Mouse (Mus musculus): ENCODE measurements around the gene Unc119. TPM values are rescaled to one million over a fixed set of nuclear protein-coding genes. Genes with fewer than 3 reads are reported as not detected.

Unc119 gene
- polyA plus RNA-seq (2014; fragmentation: Illumina TruSeq; extraction: RNeasy Lipid Tissue Mini Kit (QIAGEN cat#74804); ENCODE audit: low read depth, low replicate concordance): 0.58 TPM

GRCm38 (mm10) chr11:78343381-78344327, at the start of gene Unc119:
Gene Unc119, plus strand, starts transcription at chr11:78343482.

GRCm38 (mm10) chr11:78301357-78302084, 41.8 kb upstream of the Unc119 start, which contains the start of gene Spag5:
Gene Spag5, plus strand, starts transcription at chr11:78301529.

GRCm38 (mm10) chr11:78322860-78323259, 20.4 kb upstream of the Unc119 start, which contains the start of gene Aldoc:
Gene Aldoc, plus strand, starts transcription at chr11:78322968.

GRCm38 (mm10) chr11:78327634-78328511, 15.4 kb upstream of the Unc119 start, which contains the start of gene Pigs:
Gene Pigs, plus strand, starts transcription at chr11:78328415.

GRCm38 (mm10) chr11:78386508-78387043, 43.3 kb downstream of the Unc119 start, which contains the start of gene Foxn1:
Gene Foxn1, minus strand, starts transcription at chr11:78386558.

Other genes starting within 250 kb of the Unc119 start
- gene Fam222b, start 248.8 kb upstream of the Unc119 start, polyA plus RNA-seq (2014; fragmentation: Illumina TruSeq; extraction: RNeasy Lipid Tissue Mini Kit (QIAGEN cat#74804); ENCODE audit: low read depth, low replicate concordance): 6.3 TPM
- 1.1 TPM for gene Traf4, start 177.9 kb upstream of the Unc119 start, polyA plus RNA-seq (2014; fragmentation: Illumina TruSeq; extraction: RNeasy Lipid Tissue Mini Kit (QIAGEN cat#74804); ENCODE audit: low read depth, low replicate concordance)
- gene Nek8, start 166.8 kb upstream of the Unc119 start, polyA plus RNA-seq (2014; fragmentation: Illumina TruSeq; extraction: RNeasy Lipid Tissue Mini Kit (QIAGEN cat#74804); ENCODE audit: low read depth, low replicate concordance): 1.6 TPM
- 33.9 TPM for gene Tlcd1, start 166.8 kb upstream of the Unc119 start, polyA plus RNA-seq (2014; fragmentation: Illumina TruSeq; extraction: RNeasy Lipid Tissue Mini Kit (QIAGEN cat#74804); ENCODE audit: low read depth, low replicate concordance)
- 310 TPM for gene Rpl23a, start 159.9 kb upstream of the Unc119 start, polyA plus RNA-seq (2014; fragmentation: Illumina TruSeq; extraction: RNeasy Lipid Tissue Mini Kit (QIAGEN cat#74804); ENCODE audit: low read depth, low replicate concordance)
- 1.7 TPM for gene Rab34, start 155.1 kb upstream of the Unc119 start, polyA plus RNA-seq (2014; fragmentation: Illumina TruSeq; extraction: RNeasy Lipid Tissue Mini Kit (QIAGEN cat#74804); ENCODE audit: low read depth, low replicate concordance)
- gene Proca1, start 150.1 kb upstream of the Unc119 start, polyA plus RNA-seq (2014; fragmentation: Illumina TruSeq; extraction: RNeasy Lipid Tissue Mini Kit (QIAGEN cat#74804); ENCODE audit: low read depth, low replicate concordance): 1.3 TPM
- 21.3 TPM for gene Sdf2, start 97.7 kb upstream of the Unc119 start, polyA plus RNA-seq (2014; fragmentation: Illumina TruSeq; extraction: RNeasy Lipid Tissue Mini Kit (QIAGEN cat#74804); ENCODE audit: low read depth, low replicate concordance)
- gene Supt6, start 97.5 kb upstream of the Unc119 start, polyA plus RNA-seq (2014; fragmentation: Illumina TruSeq; extraction: RNeasy Lipid Tissue Mini Kit (QIAGEN cat#74804); ENCODE audit: low read depth, low replicate concordance): 5.8 TPM
- 48.4 TPM for gene 2610507B11Rik, start 81.7 kb upstream of the Unc119 start, polyA plus RNA-seq (2014; fragmentation: Illumina TruSeq; extraction: RNeasy Lipid Tissue Mini Kit (QIAGEN cat#74804); ENCODE audit: low read depth, low replicate concordance)
- gene BC030499, start 52.6 kb upstream of the Unc119 start, polyA plus RNA-seq (2014; fragmentation: Illumina TruSeq; extraction: RNeasy Lipid Tissue Mini Kit (QIAGEN cat#74804); ENCODE audit: low read depth, low replicate concordance): 0.24 TPM
- gene Spag5, start 42.0 kb upstream of the Unc119 start, polyA plus RNA-seq (2014; fragmentation: Illumina TruSeq; extraction: RNeasy Lipid Tissue Mini Kit (QIAGEN cat#74804); ENCODE audit: low read depth, low replicate concordance): 0.32 TPM
- 10.4 TPM for gene Aldoc, start 20.5 kb upstream of the Unc119 start, polyA plus RNA-seq (2014; fragmentation: Illumina TruSeq; extraction: RNeasy Lipid Tissue Mini Kit (QIAGEN cat#74804); ENCODE audit: low read depth, low replicate concordance)
- gene Pigs, start 15.1 kb upstream of the Unc119 start, polyA plus RNA-seq (2014; fragmentation: Illumina TruSeq; extraction: RNeasy Lipid Tissue Mini Kit (QIAGEN cat#74804); ENCODE audit: low read depth, low replicate concordance): 1.4 TPM
- not detected for gene Foxn1, start 43.1 kb downstream of the Unc119 start, polyA plus RNA-seq (2014; fragmentation: Illumina TruSeq; extraction: RNeasy Lipid Tissue Mini Kit (QIAGEN cat#74804); ENCODE audit: low read depth, low replicate concordance)
- gene Slc13a2, start 78.7 kb downstream of the Unc119 start, polyA plus RNA-seq (2014; fragmentation: Illumina TruSeq; extraction: RNeasy Lipid Tissue Mini Kit (QIAGEN cat#74804); ENCODE audit: low read depth, low replicate concordance): 0.45 TPM
- 4.4 TPM for gene Slc46a1, start 122.2 kb downstream of the Unc119 start, polyA plus RNA-seq (2014; fragmentation: Illumina TruSeq; extraction: RNeasy Lipid Tissue Mini Kit (QIAGEN cat#74804); ENCODE audit: low read depth, low replicate concordance)
- not detected for gene Sarm1, start 154.3 kb downstream of the Unc119 start, polyA plus RNA-seq (2014; fragmentation: Illumina TruSeq; extraction: RNeasy Lipid Tissue Mini Kit (QIAGEN cat#74804); ENCODE audit: low read depth, low replicate concordance)
- 538 TPM for gene Vtn, start 155.6 kb downstream of the Unc119 start, polyA plus RNA-seq (2014; fragmentation: Illumina TruSeq; extraction: RNeasy Lipid Tissue Mini Kit (QIAGEN cat#74804); ENCODE audit: low read depth, low replicate concordance)
- not detected for gene Sebox, start 160.0 kb downstream of the Unc119 start, polyA plus RNA-seq (2014; fragmentation: Illumina TruSeq; extraction: RNeasy Lipid Tissue Mini Kit (QIAGEN cat#74804); ENCODE audit: low read depth, low replicate concordance)
- 12.6 TPM for gene Tmem199, start 168.7 kb downstream of the Unc119 start, polyA plus RNA-seq (2014; fragmentation: Illumina TruSeq; extraction: RNeasy Lipid Tissue Mini Kit (QIAGEN cat#74804); ENCODE audit: low read depth, low replicate concordance)
- 31.9 TPM for gene Poldip2, start 168.7 kb downstream of the Unc119 start, polyA plus RNA-seq (2014; fragmentation: Illumina TruSeq; extraction: RNeasy Lipid Tissue Mini Kit (QIAGEN cat#74804); ENCODE audit: low read depth, low replicate concordance)
- 14.4 TPM for gene Tnfaip1, start 192.8 kb downstream of the Unc119 start, polyA plus RNA-seq (2014; fragmentation: Illumina TruSeq; extraction: RNeasy Lipid Tissue Mini Kit (QIAGEN cat#74804); ENCODE audit: low read depth, low replicate concordance)
- 42.3 TPM for gene Ift20, start 192.9 kb downstream of the Unc119 start, polyA plus RNA-seq (2014; fragmentation: Illumina TruSeq; extraction: RNeasy Lipid Tissue Mini Kit (QIAGEN cat#74804); ENCODE audit: low read depth, low replicate concordance)
- gene Tmem97, start 207.3 kb downstream of the Unc119 start, polyA plus RNA-seq (2014; fragmentation: Illumina TruSeq; extraction: RNeasy Lipid Tissue Mini Kit (QIAGEN cat#74804); ENCODE audit: low read depth, low replicate concordance): 72.8 TPM